Mouse (Mus musculus) embryonic facial prominence, embryonic 14.5 days (tissue): ENCODE results near the gene Slc27a4. TPM values are rescaled to one million over a fixed set of nuclear protein-coding genes. Genes with fewer than 3 reads are reported as not detected.
"Not testable (repeated sequence)": the region's sequence is repeated elsewhere in the genome, so short reads cannot be mapped to it uniquely, and the experiment has no call there.

Experiments
- ATAC-seq: fragments of 200-750 bp; cut with Nextera tagmentation; 2 replicates; pipeline ENCODE4 v1.8.0; 2017; ENCODE audit warnings: low read depth, moderate number of reproducible peaks, moderate TSS enrichment
- DNase-seq: peaks from one replicate; pipeline ENCODE4 v3.0.0-alpha.2; 2015; ENCODE audit warnings: low spot score
- H3K27ac ChIP-seq: fragments of 300-500 bp; sonication (generic); replicated peaks from 2 replicates; pipeline ENCODE4 v1.5.1; 2014; ENCODE audit warnings: low read depth, mild to moderate bottlenecking, low read length, moderate library complexity
- H3K27me3 ChIP-seq: fragments of 300-500 bp; sonication (generic); replicated peaks from 2 replicates; pipeline ENCODE4 v1.6.1; 2014; ENCODE audit warnings: low read length; ENCODE audit not compliant: control insufficient read depth, insufficient read depth
- H3K36me3 ChIP-seq: fragments of 300-500 bp; sonication (generic); 2 replicates; pipeline ENCODE4 v1.6.1; 2014; ENCODE audit warnings: low read length, mixed read lengths; ENCODE audit not compliant: control insufficient read depth, insufficient read depth
- H3K4me1 ChIP-seq: fragments of 300-500 bp; sonication (generic); 2 replicates; pipeline ENCODE4 v1.6.1; 2014; ENCODE audit warnings: antibody characterized with exemption, low read length; ENCODE audit not compliant: control insufficient read depth, insufficient read depth
- H3K4me2 ChIP-seq: fragments of 300-500 bp; sonication (generic); 2 replicates; pipeline ENCODE4 v1.6.1; 2014; ENCODE audit warnings: low read depth, mild to moderate bottlenecking, low read length, moderate library complexity, mixed read lengths
- H3K4me3 ChIP-seq: fragments of 300-500 bp; sonication (generic); 2 replicates; pipeline ENCODE4 v1.5.1; 2014; ENCODE audit warnings: low read depth, mild to moderate bottlenecking, low read length
- H3K9ac ChIP-seq: fragments of 300-500 bp; sonication (generic); 2 replicates; pipeline ENCODE4 v1.6.1; 2014; ENCODE audit warnings: low read depth, mild to moderate bottlenecking, low read length, moderate library complexity, mixed read lengths
- H3K9me3 ChIP-seq: fragments of 300-500 bp; sonication (generic); 2 replicates; pipeline ENCODE4 v1.6.1; 2016; ENCODE audit warnings: low read length; ENCODE audit not compliant: control insufficient read depth
- WGBS: fragments of 180-500 bp; shearing (Covaris S2); extraction: QIAGEN DNeasy Blood & Tissue Kit; methylation state at CpG from one replicate; pipeline ENCODE4 v1.1.7; 2014; 5-methylcytosine and 5-hydroxymethylcytosine counted together
- polyA plus RNA-seq: library from polyadenylated mRNA; unstranded; fragments of >200 nt; fragmentation: Nextera tagmentation; extraction: Ambion mirVana; gene quantifications from 2 replicates; pipeline ENCODE4 v1.2.1, GENCODE M21; 2014

Slc27a4 gene
- polyA plus RNA-seq, 1 experiment from 2014 or later, result 15.0 TPM

DNA sequence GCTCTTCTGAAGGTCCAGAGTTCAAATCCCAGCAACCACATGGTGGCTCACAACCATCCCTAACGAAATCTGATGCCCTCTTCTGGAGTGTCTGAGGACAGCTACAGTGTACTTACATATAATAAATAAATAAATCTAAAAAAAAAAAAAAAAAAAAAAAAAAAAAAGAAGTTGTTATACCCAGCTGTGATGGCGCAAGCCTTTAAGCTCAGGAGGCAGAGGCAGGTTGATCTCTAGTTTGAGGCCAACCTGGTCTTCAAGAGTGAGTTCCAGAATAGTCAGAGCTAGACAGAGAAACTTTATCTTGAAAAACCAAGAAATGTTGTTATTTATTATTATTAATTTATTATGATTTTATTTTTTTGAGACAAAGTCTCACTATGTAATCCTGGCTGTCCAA, 21.2 kb upstream of the Slc27a4 start:
- peaks cover 96% of the 10 kb centered on the region for H3K36me3 ChIP-seq
- not testable (repeated sequence) for H3K4me3 ChIP-seq, H3K27me3 ChIP-seq, H3K9me3 ChIP-seq, ATAC-seq, H3K27ac ChIP-seq, H3K9ac ChIP-seq, DNase-seq, H3K4me2 ChIP-seq, H3K4me1 ChIP-seq
- WGBS, result 89% methylated on average over 2 of the region's 2 CpGs

GRCm38 (mm10) chr2:29784290-29784689, 18.1 kb upstream of the Slc27a4 start:
- no peak overlapping the region for H3K4me2 ChIP-seq
- no peak for ATAC-seq
- no peak overlapping the region for H3K4me3 ChIP-seq
- H3K9ac ChIP-seq, result no peak overlapping the region
- WGBS, result 66% methylated on average over 4 of the region's 4 CpGs
- peaks cover 7% of the 10 kb centered on the region for H3K4me1 ChIP-seq
- H3K36me3 ChIP-seq, result peaks cover 71% of the 10 kb centered on the region
- DNase-seq, result no peak
- no peak overlapping the region for H3K27ac ChIP-seq
- H3K27me3 ChIP-seq, result no peaks in the 10 kb centered on the region
- H3K9me3 ChIP-seq, result peaks cover 9% of the 10 kb centered on the region; the same call in 1 of the 2 replicates

DNA sequence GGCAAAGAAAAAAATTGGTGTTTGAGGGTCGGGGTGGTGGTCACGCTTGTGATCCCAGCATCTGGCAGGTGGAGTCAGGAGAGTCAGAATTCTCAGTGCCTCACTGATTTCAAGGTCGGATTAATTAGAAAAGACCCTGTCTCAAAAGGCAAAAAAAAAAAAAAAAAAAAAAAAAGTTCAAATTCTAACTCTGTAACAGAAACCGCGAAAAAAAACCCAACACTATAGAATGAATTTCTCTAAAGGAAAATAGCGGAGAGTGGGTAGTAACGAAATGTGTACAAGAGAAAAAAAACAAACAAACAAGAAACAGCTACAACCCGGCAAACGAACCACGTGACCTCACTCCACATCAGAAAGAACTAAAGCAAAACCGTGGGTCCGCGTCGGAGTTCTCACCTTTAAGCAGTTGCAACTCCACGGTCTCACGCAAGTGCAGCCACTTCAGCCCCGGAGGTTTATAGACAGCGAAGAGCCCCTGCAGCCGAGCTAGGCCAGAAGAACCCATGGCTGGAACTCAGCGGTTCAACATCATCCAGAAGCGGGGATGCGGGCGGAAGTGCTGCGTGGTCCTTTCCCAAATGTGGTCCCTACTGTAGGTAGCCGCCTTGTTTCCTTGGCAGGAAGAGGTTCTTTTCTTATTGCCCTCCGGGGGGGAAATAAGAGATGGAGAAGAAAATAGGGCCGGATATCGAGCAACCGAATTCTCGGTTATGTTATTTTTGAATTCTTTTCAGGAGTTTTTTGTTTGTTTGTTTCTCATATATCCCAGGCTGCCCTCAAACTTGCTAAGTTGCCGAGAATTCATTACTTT, 15.1 kb upstream of the Slc27a4 start, which contains the start of gene Coq4:
Gene Coq4, plus strand, starts transcription at position 390 of the 814 bp plus-strand sequence.
- H3K4me1 ChIP-seq, result peaks cover 7% of the 10 kb centered on the region
- 1% methylated on average over 31 of the region's 31 CpGs for WGBS
- ATAC-seq (peak; percentile 91), DNase-seq (peak; percentile 96)
- H3K4me3 ChIP-seq, result peak within 1 kb of the TSS; percentile 78
- peak within 1 kb of the TSS; percentile 66 for H3K27ac ChIP-seq
- H3K9me3 ChIP-seq, result no peaks in the 10 kb centered on the region
- no peaks in the 10 kb centered on the region for H3K27me3 ChIP-seq
- H3K36me3 ChIP-seq, result peaks cover 60% of the 10 kb centered on the region
- peak within 1 kb of the TSS; percentile 79 for H3K4me2 ChIP-seq
- H3K9ac ChIP-seq, result peak within 1 kb of the TSS; percentile 78

GRCm38 (mm10) chr2:29787937-29788681, 14.3 kb upstream of the Slc27a4 start, which contains the start of gene Trub2:
Gene Trub2 (minus strand): TSS chr2:29788502.
- Histone ChIP-seq H3K36me3 (peaks cover 53% of the 10 kb centered on the region), H3K27me3 (no peaks in the 10 kb centered on the region), H3K9me3 (no peaks in the 10 kb centered on the region), H3K4me3 (peak within 1 kb of the TSS; percentile 78), H3K4me1 (peaks cover 7% of the 10 kb centered on the region), H3K27ac (peak within 1 kb of the TSS; percentile 66), H3K4me2 (peak within 1 kb of the TSS; percentile 79), H3K9ac (peak within 1 kb of the TSS; percentile 78)
- under 1% methylated on average over 45 of the region's 45 CpGs for WGBS
- peak; percentile 92 for DNase-seq
- ATAC-seq, result peak; percentile 94

DNA sequence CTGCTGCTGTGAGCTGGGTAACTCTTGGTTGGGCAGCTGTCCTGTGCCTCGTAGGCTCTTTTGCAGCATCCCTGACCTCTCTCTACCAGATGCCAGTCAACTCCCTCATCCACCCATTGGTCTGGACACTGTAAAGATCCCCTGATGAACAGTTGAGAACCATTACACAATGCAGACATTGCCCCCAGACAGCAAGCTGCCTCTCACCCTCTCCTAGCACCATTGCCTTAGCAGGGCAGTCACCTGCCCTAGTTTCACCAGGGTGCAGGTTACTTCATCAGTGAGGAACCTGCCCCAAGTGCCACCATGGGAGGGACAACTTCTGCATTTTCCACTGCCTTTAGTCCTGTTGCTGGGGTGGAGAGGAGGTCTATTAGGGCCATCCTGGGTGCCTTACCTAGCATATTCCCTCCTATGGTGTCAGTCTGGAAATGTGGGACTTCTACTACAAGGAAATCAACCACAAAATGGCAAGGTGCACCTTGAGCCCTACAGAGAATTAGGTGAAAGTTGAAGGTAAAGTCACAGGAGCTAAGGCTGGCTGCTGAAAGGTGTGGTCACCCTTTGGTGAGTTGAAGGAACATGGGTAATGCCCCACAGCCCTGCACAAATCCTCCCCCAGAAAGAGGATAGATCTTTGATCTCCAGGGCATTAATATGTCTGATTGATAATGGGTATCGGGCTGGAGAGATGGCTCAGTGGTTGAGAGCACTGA, 9.5 kb upstream of the Slc27a4 start:
- 100% methylated on average over 2 of the region's 2 CpGs for WGBS
- H3K36me3 ChIP-seq, result peaks cover 49% of the 10 kb centered on the region

GRCm38 (mm10) chr2:29802827-29803201, 380 bp downstream of the Slc27a4 start:
- DNase-seq (no peak), ATAC-seq (peak; percentile 76)
- Histone ChIP-seq H3K36me3 (peaks cover 29% of the 10 kb centered on the region), H3K9me3 (no peaks in the 10 kb centered on the region), H3K4me2 (peak overlapping the region; percentile 87), H3K27ac (peak overlapping the region; percentile 75), H3K27me3 (no peaks in the 10 kb centered on the region), H3K4me1 (peaks cover 7% of the 10 kb centered on the region), H3K9ac (peak overlapping the region; percentile 84), H3K4me3 (peak overlapping the region; percentile 77)
- WGBS, result no CpG with 5 or more reads among the region's 39 CpGs

More for the DNA sequence above, 9.5 kb upstream of the Slc27a4 start:
- DNase-seq (no peak), ATAC-seq (no peak)
- H3K27ac ChIP-seq, result no peak overlapping the region
- H3K27me3 ChIP-seq, result no peaks in the 10 kb centered on the region
- no peaks in the 10 kb centered on the region for H3K9me3 ChIP-seq
- no peaks in the 10 kb centered on the region for H3K4me1 ChIP-seq
- no peak overlapping the region for H3K9ac ChIP-seq
- H3K4me2 ChIP-seq, result no peak overlapping the region
- H3K4me3 ChIP-seq, result no peak overlapping the region

DNA sequence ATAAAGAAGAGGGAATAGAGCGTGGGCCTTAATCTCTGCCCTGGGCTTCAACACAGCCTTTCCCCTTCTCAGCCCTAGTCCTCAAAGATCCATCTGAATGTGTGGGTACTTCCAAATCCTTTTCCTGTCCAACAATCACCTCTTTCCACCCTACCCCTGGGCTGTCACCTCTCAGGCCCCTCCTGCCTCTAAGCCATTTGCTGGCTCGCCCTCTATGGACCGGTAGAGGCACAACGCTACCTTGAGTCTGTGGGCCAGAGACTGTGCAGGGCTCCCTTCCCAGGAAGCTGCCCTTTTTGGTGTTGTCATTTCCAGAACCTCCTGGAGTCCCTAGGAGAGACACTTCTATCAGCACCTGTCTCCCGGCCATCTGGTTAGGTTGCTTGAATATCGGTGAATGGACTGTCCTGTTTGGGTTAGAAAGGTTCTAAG, 982 bp downstream of the Slc27a4 start:
- Histone ChIP-seq H3K36me3 (peaks cover 35% of the 10 kb centered on the region), H3K9ac (peak overlapping the region; percentile 84), H3K4me3 (peak overlapping the region; percentile 77), H3K4me1 (peaks cover 7% of the 10 kb centered on the region), H3K4me2 (peak overlapping the region; percentile 87), H3K9me3 (no peaks in the 10 kb centered on the region), H3K27ac (no peak overlapping the region), H3K27me3 (no peaks in the 10 kb centered on the region)
- DNase-seq, result no peak
- no peak for ATAC-seq
- WGBS, result 25% methylated on average over 6 of the region's 6 CpGs

DNA sequence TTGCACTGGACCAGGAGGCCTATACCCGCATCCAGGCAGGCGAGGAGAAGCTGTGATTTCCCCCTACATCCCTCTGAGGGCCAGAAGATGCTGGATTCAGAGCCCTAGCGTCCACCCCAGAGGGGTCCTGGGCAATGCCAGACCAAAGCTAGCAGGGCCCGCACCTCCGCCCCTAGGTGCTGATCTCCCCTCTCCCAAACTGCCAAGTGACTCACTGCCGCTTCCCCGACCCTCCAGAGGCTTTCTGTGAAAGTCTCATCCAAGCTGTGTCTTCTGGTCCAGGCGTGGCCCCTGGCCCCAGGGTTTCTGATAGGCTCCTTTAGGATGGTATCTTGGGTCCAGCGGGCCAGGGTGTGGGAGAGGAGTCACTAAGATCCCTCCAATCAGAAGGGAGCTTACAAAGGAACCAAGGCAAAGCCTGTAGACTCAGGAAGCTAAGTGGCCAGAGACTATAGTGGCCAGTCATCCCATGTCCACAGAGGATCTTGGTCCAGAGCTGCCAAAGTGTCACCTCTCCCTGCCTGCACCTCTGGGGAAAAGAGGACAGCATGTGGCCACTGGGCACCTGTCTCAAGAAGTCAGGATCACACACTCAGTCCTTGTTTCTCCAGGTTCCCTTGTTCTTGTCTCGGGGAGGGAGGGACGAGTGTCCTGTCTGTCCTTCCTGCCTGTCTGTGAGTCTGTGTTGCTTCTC, 13.4 kb downstream of the Slc27a4 start:
- no peak for DNase-seq

More for the DNA sequence above, 13.4 kb downstream of the Slc27a4 start:
- no peak for ATAC-seq
- peaks cover 3% of the 10 kb centered on the region; the same call in 1 of the 2 replicates for H3K4me1 ChIP-seq
- no peak overlapping the region for H3K9ac ChIP-seq
- H3K9me3 ChIP-seq, result no peaks in the 10 kb centered on the region
- no peaks in the 10 kb centered on the region for H3K27me3 ChIP-seq
- H3K36me3 ChIP-seq, result peaks cover 57% of the 10 kb centered on the region
- no peak overlapping the region for H3K4me3 ChIP-seq
- WGBS, result 81% methylated on average over 11 of the region's 11 CpGs
- no peak overlapping the region for H3K4me2 ChIP-seq
- H3K27ac ChIP-seq, result no peak overlapping the region
